Mouse (Mus musculus) 3T3-L1 (cell line): ENCODE measurements around the gene Ankfy1.

ENCODE experiments used
- DNase-seq: peaks from one replicate; pipeline ENCODE4 v3.0.0-alpha.2; 2015; ENCODE audit warnings: low read depth, low spot score

The Ankfy1 gene

GRCm38 (mm10) chr11:72792033-72792432, 102.2 kb downstream of the Ankfy1 start:
- DNase-seq: peak; percentile 88

GRCm38 (mm10) chr11:72795149-72795454, 105.3 kb downstream of the Ankfy1 start:
- peak; percentile 63 for DNase-seq

DNA sequence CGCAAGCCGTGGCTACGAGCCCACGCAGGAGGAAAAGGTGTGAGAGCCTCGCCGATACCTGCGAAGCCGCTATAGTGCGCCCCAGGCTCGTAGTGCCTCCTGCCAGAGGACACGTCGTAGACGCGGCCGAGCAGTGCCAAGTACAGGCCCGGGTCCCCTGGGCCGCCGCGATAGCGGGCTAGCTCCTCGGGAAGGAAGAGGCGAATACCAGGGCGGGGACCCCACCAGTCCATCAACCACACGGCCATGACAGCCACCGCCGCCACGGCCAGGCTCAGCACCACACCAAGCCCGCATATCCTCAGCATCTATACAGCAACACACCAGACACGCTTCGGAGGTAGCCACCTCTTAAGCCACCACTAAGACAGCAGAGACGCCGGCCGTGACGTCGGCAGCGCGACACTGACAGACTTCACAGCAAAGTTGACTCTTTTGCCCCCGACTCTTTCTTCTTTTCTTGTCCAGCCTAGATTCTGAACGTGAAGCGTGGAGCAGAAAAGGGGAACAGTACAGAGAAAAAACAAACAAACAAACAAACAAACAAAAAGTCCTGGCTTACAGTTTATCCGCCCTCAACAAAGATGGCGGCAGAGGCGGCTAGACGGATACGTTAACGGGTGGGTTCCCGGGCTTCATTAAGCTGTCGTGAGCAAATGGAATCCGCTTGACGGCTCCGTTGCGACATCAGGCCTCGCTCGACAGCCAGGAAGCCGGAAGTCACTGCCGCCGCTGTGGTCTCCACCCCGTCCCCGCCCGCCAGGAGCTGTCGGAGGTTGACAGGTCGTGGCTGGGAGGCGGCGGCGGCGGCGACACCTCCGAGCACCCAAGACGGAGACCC, 105.9 kb downstream of the Ankfy1 start, which contains the start of the genes Cyb5d2 and Zzef1:
Gene Cyb5d2, minus strand, starts transcription at position 688 of the 841 bp plus-strand sequence.
Gene Zzef1, plus strand, starts transcription at position 772 of the 841 bp plus-strand sequence.
- peak; percentile 97 for DNase-seq

DNA sequence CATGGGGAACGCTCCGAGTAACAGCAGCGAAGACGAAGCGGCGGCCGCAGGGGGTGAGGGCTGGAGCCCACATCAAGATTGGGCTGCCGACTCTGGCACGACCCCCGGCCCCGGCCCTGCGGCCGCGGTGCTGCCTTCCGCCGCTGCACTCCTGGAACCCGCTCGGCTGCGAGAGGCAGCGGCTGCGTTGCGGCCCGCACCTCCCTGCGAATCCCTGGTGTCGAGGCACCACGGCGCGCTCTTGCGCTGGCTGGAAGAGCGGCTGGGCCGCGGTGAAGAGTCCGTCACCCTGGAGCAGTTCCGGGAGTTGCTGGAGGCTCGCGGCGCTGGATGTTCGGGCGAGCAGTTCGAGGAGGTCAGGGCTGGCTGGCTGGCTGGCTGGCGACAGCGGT, 106.5 kb downstream of the Ankfy1 start:
- DNase-seq: no peak

GRCm38 (mm10) chr11:72796773-72797338, 107.0 kb downstream of the Ankfy1 start:
- DNase-seq: no peak

GRCm38 (mm10) chr11:72798112-72798511, 108.3 kb downstream of the Ankfy1 start:
- no peak for DNase-seq

DNA sequence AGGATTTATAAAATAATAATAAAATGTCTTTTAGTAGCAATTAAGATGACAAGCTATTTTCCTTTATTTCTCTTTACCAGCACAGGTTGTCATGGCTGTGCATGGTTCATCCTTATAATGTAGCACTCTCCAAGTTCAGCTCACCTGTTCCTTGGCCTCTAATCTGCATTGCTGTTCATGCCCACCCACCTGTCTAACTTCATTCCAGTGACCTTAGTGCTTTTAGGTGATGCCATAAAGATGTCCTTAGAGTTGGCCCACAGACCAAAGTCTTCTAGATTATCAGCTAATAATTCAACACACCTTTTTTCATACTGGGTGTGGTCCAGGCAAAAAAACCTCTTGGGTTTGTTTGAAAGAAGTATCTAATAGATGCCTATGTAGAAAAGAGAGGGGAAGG, 111.4 kb downstream of the Ankfy1 start:
- no peak for DNase-seq

- no peak for DNase-seq
Measured at GRCm38 (mm10) chr11:72803038-72803437, 113.2 kb downstream of the Ankfy1 start.

- DNase-seq: no peak
Measured at GRCm38 (mm10) chr11:72804586-72804985, 114.8 kb downstream of the Ankfy1 start.

- no peak for DNase-seq
Measured at GRCm38 (mm10) chr11:72805232-72805631, 115.4 kb downstream of the Ankfy1 start.

DNA sequence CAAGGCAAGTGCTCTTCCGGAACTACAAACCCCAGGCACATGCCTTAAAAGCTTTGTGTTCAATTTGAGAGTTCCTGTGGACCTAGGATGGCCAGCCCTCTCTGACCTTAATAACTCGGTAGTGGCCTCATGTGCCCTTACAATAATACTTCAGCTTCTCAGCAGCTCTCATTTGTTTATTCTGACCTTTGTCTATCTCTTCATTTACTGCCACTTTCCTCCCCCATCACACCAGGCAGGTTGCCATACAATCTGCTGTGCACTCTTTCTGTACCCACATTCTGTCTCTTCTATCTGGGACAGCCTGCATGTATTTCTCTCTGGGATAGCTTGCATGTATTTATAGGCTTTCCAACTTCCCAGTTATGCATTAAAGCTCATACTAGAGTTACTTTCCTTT, 116.8 kb downstream of the Ankfy1 start:
- no peak for DNase-seq

GRCm38 (mm10) chr11:72807992-72808391, 118.2 kb downstream of the Ankfy1 start:
- peak; percentile 26 for DNase-seq

DNA sequence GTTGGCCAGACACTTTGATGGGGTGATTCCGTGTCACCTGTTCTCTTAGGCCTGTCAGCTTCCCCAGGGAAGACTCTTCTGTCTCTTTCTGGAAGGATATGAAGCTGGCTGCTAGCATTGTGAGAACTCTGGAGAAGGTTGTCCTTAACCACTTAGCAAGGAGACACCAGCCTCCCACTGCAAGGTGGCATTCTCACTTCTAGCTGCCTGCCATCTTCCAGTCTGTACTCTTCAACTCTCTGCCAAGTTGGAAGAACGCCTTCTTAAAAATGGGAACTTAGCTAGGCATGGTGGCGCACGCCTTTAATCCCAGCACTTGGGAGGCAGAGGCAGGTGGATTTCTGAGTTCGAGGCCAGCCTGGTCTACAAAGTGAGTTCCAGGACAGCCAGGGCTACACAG, 123.9 kb downstream of the Ankfy1 start:
- no peak for DNase-seq

DNA sequence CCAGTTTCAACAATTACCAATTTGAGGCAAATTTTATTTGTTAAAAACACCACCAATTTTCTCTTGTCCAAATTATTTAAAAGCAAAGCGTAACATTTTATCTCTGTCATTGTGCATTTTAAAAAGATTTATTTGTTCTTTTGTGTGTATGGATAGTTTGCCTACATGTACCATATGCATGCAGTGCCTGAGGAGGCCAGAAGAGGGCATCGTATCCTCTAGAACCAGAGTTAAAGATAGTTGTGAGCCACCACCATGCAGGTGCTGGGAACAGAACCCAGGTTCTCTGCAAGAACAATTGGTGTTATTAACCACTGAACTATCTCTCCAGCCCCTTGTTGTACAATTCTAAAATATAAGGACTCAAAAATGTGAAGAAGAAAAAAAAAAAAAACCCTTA, 124.4 kb downstream of the Ankfy1 start:
- DNase-seq: no peak

DNA sequence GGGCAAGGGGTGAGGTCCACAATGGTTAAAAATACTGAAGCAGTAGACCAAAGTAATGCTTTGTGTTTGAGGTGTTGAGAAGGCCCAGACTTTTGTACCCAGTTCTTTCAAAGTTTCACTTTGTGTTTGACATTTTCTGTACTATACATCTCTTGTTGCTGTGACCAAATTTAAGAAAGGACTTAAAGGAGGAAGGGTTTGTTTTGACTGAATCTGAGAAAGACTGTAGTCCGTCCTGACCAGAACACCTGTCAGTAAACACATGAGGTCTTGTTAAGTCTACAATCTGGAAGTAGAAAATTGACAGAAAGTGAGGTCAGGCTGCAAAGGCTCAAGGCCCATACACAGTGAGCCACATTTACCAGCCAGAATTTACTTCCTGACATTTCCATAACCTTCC, 127.1 kb downstream of the Ankfy1 start:
- no peak for DNase-seq

DNA sequence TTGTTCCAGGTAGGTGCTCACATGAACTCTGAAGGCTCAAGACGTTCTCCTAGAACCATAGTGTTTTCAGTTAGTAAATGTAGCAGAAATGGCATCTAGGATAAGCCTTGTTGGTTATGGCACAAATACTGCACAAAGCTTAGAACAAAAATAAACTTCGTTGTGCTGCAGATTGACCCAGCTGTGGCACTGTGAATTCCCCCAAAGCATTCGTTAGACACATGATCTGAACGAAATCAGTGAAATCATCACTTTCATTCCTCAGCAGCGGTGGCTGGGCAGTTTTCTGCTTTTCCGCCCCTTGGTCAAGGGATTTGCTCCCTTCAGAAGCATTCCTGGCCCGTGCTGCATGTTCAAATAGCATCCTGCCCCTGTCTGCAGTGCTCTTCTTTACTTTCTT, 128.3 kb downstream of the Ankfy1 start:
- DNase-seq: no peak

GRCm38 (mm10) chr11:72821041-72821440, 131.2 kb downstream of the Ankfy1 start:
- DNase-seq: no peak
